Mouse (Mus musculus) G1E (cell line): ENCODE results near the gene Dnajc6.

ENCODE experiments used
- CTCF ChIP-seq: IDR thresholded peaks from 2 replicates; pipeline ENCODE4 v1.5.1; 2012; ENCODE audit warnings: low read depth, low read length, inconsistent platforms, mixed read lengths
- GATA1 ChIP-seq: IDR thresholded peaks from 2 replicates; pipeline ENCODE4 v1.6.1; 2012; ENCODE audit warnings: borderline replicate concordance, low read length, inconsistent platforms, mixed read lengths
- GATA2 ChIP-seq: IDR thresholded peaks from 2 replicates; pipeline ENCODE4 v1.6.1; 2012; ENCODE audit warnings: low read depth, low read length, inconsistent platforms, borderline replicate concordance
- TAL1 ChIP-seq: conservative IDR thresholded peaks from 2 replicates; pipeline ENCODE4 v1.6.1; 2012; ENCODE audit warnings: low read depth, low read length, inconsistent platforms, mixed read lengths

DNA sequence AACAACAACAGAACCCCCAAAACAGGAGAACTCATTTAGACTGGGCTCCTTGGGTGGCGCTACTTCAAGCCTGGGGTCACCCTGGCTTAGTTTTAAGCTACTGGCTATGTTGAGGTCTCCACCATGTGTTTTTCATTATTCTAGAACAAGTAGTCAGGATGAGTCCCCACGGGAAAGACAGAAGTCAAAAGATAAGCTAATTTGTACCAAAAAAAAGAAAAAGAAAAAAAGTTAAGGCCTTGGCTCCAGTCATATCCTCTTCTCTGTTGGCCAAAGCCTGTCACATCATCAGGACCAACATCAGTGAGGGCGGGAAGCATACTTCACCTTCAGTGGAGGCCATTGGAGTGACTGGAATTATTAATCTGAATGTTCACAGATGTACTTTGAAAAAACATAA lies 188.4 kb downstream of the Dnajc6 start:
- TF ChIP-seq CTCF, result no peak
- no peak for TF ChIP-seq GATA1
- TF ChIP-seq TAL1, result no peak
- no peak for TF ChIP-seq GATA2
